Mouse (Mus musculus) embryonic fibroblast, embryonic 13.5 days (primary cell): ENCODE results near the gene Alg6.

Experiments used
- CTCF ChIP-seq: IDR thresholded peaks from 2 replicates; pipeline ENCODE4 v1.5.1; 2011; ENCODE audit warnings: mild to moderate bottlenecking, control low read depth, low read length, moderate library complexity, borderline replicate concordance; ENCODE audit not compliant: insufficient read depth
- POLR2A ChIP-seq: IDR thresholded peaks from 2 replicates; pipeline ENCODE4 v1.6.1; 2011; ENCODE audit warnings: low read depth, mild to moderate bottlenecking, control low read depth, low read length, moderate library complexity

- TF ChIP-seq POLR2A = no peak
- no peak for TF ChIP-seq CTCF
Measured at GRCm38 (mm10) chr4:99686308-99686707, 29.2 kb upstream of the Alg6 start.
